Mouse (Mus musculus): Measurements from ENCODE around the gene C1qtnf7. TPM values are rescaled to one million over a fixed set of nuclear protein-coding genes. Genes with fewer than 3 reads are reported as not detected.
A peak's percentile ranks its signal among the peaks of the same experiment; 100 is the strongest.

C1qtnf7 gene
- polyA plus RNA-seq, 1 experiment from 2014 or later = 17.7 TPM

- Histone ChIP-seq H3K9ac (no peak overlapping the region), H3K9me3 (no peaks in the 10 kb centered on the region), H3K27me3 (replicated peaks) (no peaks in the 10 kb centered on the region), H3K4me1 (no peaks in the 10 kb centered on the region), H3K4me2 (no peak overlapping the region), H3K36me3 (no peaks in the 10 kb centered on the region), H3K27ac (no peak overlapping the region), H3K4me3 (replicated peaks) (no peak overlapping the region)
- WGBS = 38% methylated on average over 7 of the region's 7 CpGs
- no peak for ATAC-seq (ENCODE audit: insufficient read depth, low FRiP score, low read depth)
These were observed 27.0 kb downstream of the C1qtnf7 start for GRCm38 (mm10) chr5:43542246-43542845.

DNA sequence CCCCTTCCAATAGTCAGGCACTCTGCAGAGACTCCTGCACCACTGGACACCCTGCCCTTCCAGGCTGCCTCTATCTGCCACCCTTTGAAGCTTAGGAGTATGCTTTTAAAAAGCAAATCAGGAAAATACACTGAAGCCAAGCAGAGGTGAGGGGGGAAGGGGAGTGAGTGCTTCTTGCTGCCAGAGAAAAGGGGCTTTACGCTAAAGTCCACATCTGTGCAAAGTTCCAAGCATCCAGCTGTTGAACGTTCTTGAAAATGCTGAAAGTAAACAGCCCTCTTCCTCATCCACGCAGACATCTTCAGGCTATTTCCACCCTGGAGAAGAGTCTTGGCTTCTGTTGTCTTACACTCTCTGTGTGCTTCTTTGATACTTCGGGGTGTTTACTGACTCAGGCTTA is 34.6 kb downstream of the C1qtnf7 start:
- no peaks in the 10 kb centered on the region for H3K36me3 ChIP-seq
- WGBS = 30% methylated on average over 4 of the region's 4 CpGs
- H3K9ac ChIP-seq = no peak overlapping the region
- H3K27me3 ChIP-seq (replicated peaks) = no peaks in the 10 kb centered on the region
- ATAC-seq (ENCODE audit: insufficient read depth, low FRiP score, low read depth) = peak; percentile 76; the same call in 1 of the 2 replicates
- H3K4me2 ChIP-seq = peak overlapping the region; percentile 36
- no peaks in the 10 kb centered on the region for H3K9me3 ChIP-seq
- H3K4me1 ChIP-seq = peaks cover 9% of the 10 kb centered on the region
- peak overlapping the region; percentile 83 for H3K27ac ChIP-seq
- no peak overlapping the region for H3K4me3 ChIP-seq (replicated peaks)

- Histone ChIP-seq H3K4me3 (replicated peaks) (no peak overlapping the region), H3K9ac (no peak overlapping the region), H3K36me3 (no peaks in the 10 kb centered on the region), H3K4me2 (peak overlapping the region; percentile 36), H3K4me1 (peaks cover 9% of the 10 kb centered on the region), H3K27me3 (replicated peaks) (no peaks in the 10 kb centered on the region), H3K9me3 (no peaks in the 10 kb centered on the region), H3K27ac (peak overlapping the region; percentile 83)
- ATAC-seq (ENCODE audit: insufficient read depth, low FRiP score, low read depth) = peak; percentile 37; the same call in 1 of the 2 replicates
- WGBS = 30% methylated on average over 4 of the region's 4 CpGs
These were observed 35.1 kb downstream of the C1qtnf7 start for GRCm38 (mm10) chr5:43550444-43550843.

- H3K4me2 ChIP-seq = no peak overlapping the region
- no peaks in the 10 kb centered on the region for H3K27me3 ChIP-seq (replicated peaks)
- H3K9me3 ChIP-seq = no peaks in the 10 kb centered on the region
- H3K4me3 ChIP-seq (replicated peaks) = no peak overlapping the region
- no peak for ATAC-seq (ENCODE audit: insufficient read depth, low FRiP score, low read depth)
- H3K9ac ChIP-seq = no peak overlapping the region
- peaks cover 6% of the 10 kb centered on the region; the same call in 1 of the 2 replicates for H3K4me1 ChIP-seq
- 28% methylated on average over 2 of the region's 2 CpGs for WGBS
- no peaks in the 10 kb centered on the region for H3K36me3 ChIP-seq
- H3K27ac ChIP-seq = no peak overlapping the region
These were observed 39.5 kb downstream of the C1qtnf7 start for GRCm38 (mm10) chr5:43554871-43555270.

GRCm38 (mm10) chr5:43555406-43555805 is 40.1 kb downstream of the C1qtnf7 start:
- H3K27ac ChIP-seq = no peak overlapping the region
- peaks cover 6% of the 10 kb centered on the region; the same call in 1 of the 2 replicates for H3K4me1 ChIP-seq
- no peak overlapping the region for H3K4me3 ChIP-seq (replicated peaks)
- 74% methylated on average over 6 of the region's 6 CpGs for WGBS
- H3K9me3 ChIP-seq = no peaks in the 10 kb centered on the region
- ATAC-seq (ENCODE audit: insufficient read depth, low FRiP score, low read depth) = no peak
- H3K9ac ChIP-seq = no peak overlapping the region
- no peaks in the 10 kb centered on the region for H3K36me3 ChIP-seq
- no peaks in the 10 kb centered on the region for H3K27me3 ChIP-seq (replicated peaks)
- H3K4me2 ChIP-seq = no peak overlapping the region

DNA sequence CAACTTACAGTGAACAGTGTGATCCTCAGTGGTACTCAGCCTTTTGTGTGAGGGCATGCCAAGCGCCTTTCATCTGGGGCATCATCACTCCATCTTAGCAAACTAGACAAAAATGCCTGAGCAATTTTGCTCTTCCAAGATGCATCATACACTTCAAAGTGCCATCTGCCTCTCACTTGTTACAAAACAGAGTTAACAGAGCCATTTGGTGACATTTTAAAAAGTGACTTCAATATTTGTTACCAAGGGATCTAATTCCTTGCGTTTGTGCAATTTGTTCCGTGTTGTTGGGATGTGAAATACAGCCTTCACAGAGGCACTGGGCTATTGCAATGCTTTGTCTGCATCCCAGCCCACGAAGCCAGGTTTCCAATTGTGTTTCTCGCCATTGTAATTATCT is 42.1 kb downstream of the C1qtnf7 start:
- no peaks in the 10 kb centered on the region for H3K36me3 ChIP-seq
- no peak for ATAC-seq (ENCODE audit: insufficient read depth, low FRiP score, low read depth)
- no peak overlapping the region for H3K27ac ChIP-seq
- H3K4me1 ChIP-seq = no peaks in the 10 kb centered on the region
- H3K9me3 ChIP-seq = no peaks in the 10 kb centered on the region
- no peak overlapping the region for H3K4me2 ChIP-seq
- no peaks in the 10 kb centered on the region for H3K27me3 ChIP-seq (replicated peaks)
- H3K4me3 ChIP-seq (replicated peaks) = no peak overlapping the region
- no peak overlapping the region for H3K9ac ChIP-seq
- WGBS = 90% methylated on average over 5 of the region's 5 CpGs

GRCm38 (mm10) chr5:43561639-43562252 is 46.4 kb downstream of the C1qtnf7 start:
- ATAC-seq (ENCODE audit: insufficient read depth, low FRiP score, low read depth) = peak; percentile 35; the same call in 1 of the 2 replicates
- Histone ChIP-seq H3K4me1 (no peaks in the 10 kb centered on the region), H3K4me3 (replicated peaks) (no peak overlapping the region), H3K9ac (no peak overlapping the region), H3K27me3 (replicated peaks) (no peaks in the 10 kb centered on the region), H3K27ac (no peak overlapping the region), H3K36me3 (no peaks in the 10 kb centered on the region), H3K9me3 (no peaks in the 10 kb centered on the region), H3K4me2 (no peak overlapping the region)
- 27% methylated on average over 2 of the region's 2 CpGs for WGBS

- 35% methylated on average over 3 of the region's 3 CpGs for WGBS
- no peak overlapping the region for H3K9ac ChIP-seq
- peaks cover 6% of the 10 kb centered on the region for H3K4me1 ChIP-seq
- H3K27ac ChIP-seq = no peak overlapping the region; the same call in 1 of the 2 replicates
- H3K4me2 ChIP-seq = no peak overlapping the region
- H3K4me3 ChIP-seq (replicated peaks) = no peak overlapping the region
- H3K27me3 ChIP-seq (replicated peaks) = no peaks in the 10 kb centered on the region
- ATAC-seq (ENCODE audit: insufficient read depth, low FRiP score, low read depth) = peak; percentile 18; the same call in 1 of the 2 replicates
- H3K36me3 ChIP-seq = no peaks in the 10 kb centered on the region
- no peaks in the 10 kb centered on the region for H3K9me3 ChIP-seq
These were observed 54.5 kb downstream of the C1qtnf7 start for GRCm38 (mm10) chr5:43569720-43570359.

GRCm38 (mm10) chr5:43582876-43583275 is 67.5 kb downstream of the C1qtnf7 start:
- no peaks in the 10 kb centered on the region for H3K27me3 ChIP-seq (replicated peaks)
- 35% methylated on average over 2 of the region's 2 CpGs for WGBS
- no peaks in the 10 kb centered on the region for H3K9me3 ChIP-seq
- no peak overlapping the region for H3K4me2 ChIP-seq
- no peak overlapping the region for H3K9ac ChIP-seq
- H3K4me3 ChIP-seq (replicated peaks) = no peak overlapping the region
- no peak overlapping the region for H3K27ac ChIP-seq
- no peak for ATAC-seq (ENCODE audit: insufficient read depth, low FRiP score, low read depth)
- H3K36me3 ChIP-seq = no peaks in the 10 kb centered on the region
- no peaks in the 10 kb centered on the region for H3K4me1 ChIP-seq

- no peak overlapping the region for H3K4me3 ChIP-seq (replicated peaks)
- H3K27me3 ChIP-seq (replicated peaks) = no peaks in the 10 kb centered on the region
- H3K9ac ChIP-seq = no peak overlapping the region
- H3K4me2 ChIP-seq = no peak overlapping the region
- H3K27ac ChIP-seq = no peak overlapping the region
- no peak for ATAC-seq (ENCODE audit: insufficient read depth, low FRiP score, low read depth)
- 84% methylated on average over 6 of the region's 6 CpGs for WGBS
- no peaks in the 10 kb centered on the region for H3K36me3 ChIP-seq
- H3K4me1 ChIP-seq = no peaks in the 10 kb centered on the region
- no peaks in the 10 kb centered on the region for H3K9me3 ChIP-seq
These were observed 68.2 kb downstream of the C1qtnf7 start for GRCm38 (mm10) chr5:43583326-43584120.

DNA sequence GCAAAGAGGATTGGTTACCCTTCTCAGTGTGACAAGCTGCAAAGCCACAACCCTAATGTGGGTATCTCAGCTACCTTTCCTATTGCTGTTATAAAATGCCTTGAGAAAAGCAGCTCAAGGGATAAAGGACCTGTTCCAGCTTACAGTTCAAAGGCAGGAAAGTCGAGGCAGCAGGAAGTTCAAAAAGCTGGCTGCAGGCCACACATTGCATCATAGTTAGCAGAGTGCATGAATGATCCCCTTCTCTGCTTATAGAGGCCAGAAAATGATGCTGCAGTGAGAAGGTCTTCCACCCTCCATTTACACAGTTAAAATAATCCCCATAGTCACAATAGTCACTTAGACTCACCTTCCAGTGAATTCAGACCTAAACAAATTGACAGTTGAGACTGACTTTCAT is 69.1 kb downstream of the C1qtnf7 start:
- H3K27ac ChIP-seq = no peak overlapping the region
- H3K9me3 ChIP-seq = no peaks in the 10 kb centered on the region
- no peak overlapping the region for H3K4me3 ChIP-seq (replicated peaks)
- ATAC-seq (ENCODE audit: insufficient read depth, low FRiP score, low read depth) = no peak
- 5% methylated on average over 1 of the region's 1 CpGs for WGBS
- no peaks in the 10 kb centered on the region for H3K4me1 ChIP-seq
- no peaks in the 10 kb centered on the region for H3K36me3 ChIP-seq
- no peaks in the 10 kb centered on the region for H3K27me3 ChIP-seq (replicated peaks)
- no peak overlapping the region for H3K9ac ChIP-seq
- no peak overlapping the region for H3K4me2 ChIP-seq

Data from stomach, embryonic 15.5 days (tissue).